Mouse (Mus musculus): ENCODE measurements around the gene Ildr2.

Gene Ildr2

GRCm38 (mm10) chr1:166344300-166345077 is 90.5 kb downstream of the Ildr2 start:
- DNase-seq = no peak

GRCm38 (mm10) chr1:166345602-166346001 is 91.7 kb downstream of the Ildr2 start:
- no peak for DNase-seq

GRCm38 (mm10) chr1:166346906-166347305 is 93.0 kb downstream of the Ildr2 start:
- DNase-seq = no peak

- DNase-seq = no peak
Observed at GRCm38 (mm10) chr1:166349341-166349740, 95.4 kb downstream of the Ildr2 start.

GRCm38 (mm10) chr1:166349751-166350150 is 95.8 kb downstream of the Ildr2 start:
- no peak for DNase-seq

GRCm38 (mm10) chr1:166360157-166360855 is 106.4 kb downstream of the Ildr2 start:
- peak; percentile 87 for DNase-seq

- DNase-seq = no peak
Observed at GRCm38 (mm10) chr1:166360896-166361295, 107.0 kb downstream of the Ildr2 start.

GRCm38 (mm10) chr1:166361842-166362241 is 107.9 kb downstream of the Ildr2 start:
- DNase-seq = no peak

- DNase-seq = no peak
Observed at GRCm38 (mm10) chr1:166362659-166363058, 108.7 kb downstream of the Ildr2 start.

- DNase-seq = no peak
Observed at GRCm38 (mm10) chr1:166363122-166363521, 109.2 kb downstream of the Ildr2 start.
